Mouse (Mus musculus): ENCODE measurements at regions not wholly inside any gene's neighbourhood (a gene's known extent, or its start where the extent isn't known, plus 50 kb on each side); places are given as distances from the start of the nearest gene placed in this dataset.

DNA sequence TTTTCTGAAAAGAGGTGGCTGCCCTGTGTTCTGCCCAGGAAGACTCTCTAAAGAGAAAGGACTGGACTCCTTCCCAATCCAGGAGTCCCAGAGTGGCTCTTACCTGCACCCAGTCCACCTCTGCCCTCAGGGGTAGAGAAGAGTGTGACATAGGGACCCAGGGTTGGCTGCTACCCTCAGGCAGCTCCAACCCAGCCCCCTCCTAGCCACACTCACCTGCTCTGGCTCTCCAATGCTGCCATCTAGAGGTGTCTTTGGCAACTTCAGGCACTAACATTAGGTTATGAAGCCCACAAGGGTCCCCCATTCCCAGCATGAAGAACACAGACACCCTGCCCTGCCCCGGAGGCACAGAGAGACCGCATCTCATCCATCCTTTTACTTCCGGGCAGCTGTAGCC lies 82.4 kb upstream of the Csf3r start:
- Histone ChIP-seq H3K4me1 (no peaks in the 10 kb centered on the region), H3K9me3 (no peaks in the 10 kb centered on the region), H3K9ac (no peak overlapping the region), H3K36me3 (no peaks in the 10 kb centered on the region), H3K4me3 (replicated peaks) (no peak overlapping the region), H3K27me3 (replicated peaks) (no peaks in the 10 kb centered on the region), H3K27ac (no peak overlapping the region), H3K4me2 (no peak overlapping the region)
- no peak for ATAC-seq (ENCODE audit: insufficient read depth, low FRiP score, low read depth)
- WGBS: 34% methylated on average over 3 of the region's 3 CpGs

DNA sequence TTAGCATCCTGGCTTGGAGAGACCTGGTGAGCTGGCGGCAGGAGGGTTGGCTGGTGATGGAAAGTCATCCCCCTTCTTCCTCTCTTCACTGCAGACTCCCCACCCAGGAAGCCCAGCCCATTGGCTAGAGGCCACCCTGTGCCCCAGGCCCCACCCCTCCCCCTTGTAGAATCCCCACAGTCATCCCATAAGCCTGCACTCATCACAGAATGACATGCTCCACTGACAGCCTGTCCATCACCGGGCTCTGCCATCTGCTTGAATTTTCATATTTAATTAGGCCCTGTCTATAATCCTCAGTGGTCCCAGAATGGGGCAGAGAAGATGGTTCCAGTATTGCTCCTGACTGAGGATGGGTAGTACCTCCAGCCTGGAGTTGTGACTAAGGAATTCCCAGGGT lies 79.3 kb upstream of the Csf3r start:
- no peaks in the 10 kb centered on the region for H3K36me3 ChIP-seq
- no peak overlapping the region for H3K27ac ChIP-seq
- no peak overlapping the region for H3K4me3 ChIP-seq (replicated peaks)
- no peaks in the 10 kb centered on the region for H3K4me1 ChIP-seq
- no peaks in the 10 kb centered on the region for H3K9me3 ChIP-seq
- 63% methylated on average over 2 of the region's 2 CpGs for WGBS
- H3K9ac ChIP-seq: no peak overlapping the region
- H3K4me2 ChIP-seq: no peak overlapping the region
- H3K27me3 ChIP-seq (replicated peaks): no peaks in the 10 kb centered on the region
- ATAC-seq (ENCODE audit: insufficient read depth, low FRiP score, low read depth): no peak

DNA sequence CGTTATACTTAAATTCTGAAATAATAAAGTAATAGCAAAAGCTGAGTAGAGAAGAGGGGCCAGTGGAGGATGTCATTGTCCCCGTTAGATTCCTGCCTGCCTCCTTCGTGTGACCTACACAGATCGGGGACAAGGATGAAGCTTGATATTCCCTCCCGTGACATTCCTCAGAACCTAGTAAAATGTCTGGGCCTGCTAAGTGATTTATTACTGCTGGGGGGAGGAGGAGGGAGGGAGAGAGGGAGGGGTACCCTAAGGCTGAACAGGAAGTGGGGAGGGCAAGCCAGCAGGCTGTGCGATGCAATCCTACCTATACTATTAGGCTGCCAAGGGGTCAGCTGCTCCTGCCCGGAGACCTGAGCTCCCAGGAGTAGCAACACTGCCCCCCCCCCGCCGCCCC lies 64.9 kb upstream of the Csf3r start:
- Histone ChIP-seq H3K4me1 (no peaks in the 10 kb centered on the region), H3K9ac (no peak overlapping the region), H3K27me3 (replicated peaks) (no peaks in the 10 kb centered on the region), H3K9me3 (no peaks in the 10 kb centered on the region), H3K4me2 (no peak overlapping the region), H3K36me3 (no peaks in the 10 kb centered on the region), H3K4me3 (replicated peaks) (no peak overlapping the region), H3K27ac (no peak overlapping the region)
- ATAC-seq (ENCODE audit: insufficient read depth, low FRiP score, low read depth): no peak
- WGBS: 36% methylated on average over 9 of the region's 9 CpGs

DNA sequence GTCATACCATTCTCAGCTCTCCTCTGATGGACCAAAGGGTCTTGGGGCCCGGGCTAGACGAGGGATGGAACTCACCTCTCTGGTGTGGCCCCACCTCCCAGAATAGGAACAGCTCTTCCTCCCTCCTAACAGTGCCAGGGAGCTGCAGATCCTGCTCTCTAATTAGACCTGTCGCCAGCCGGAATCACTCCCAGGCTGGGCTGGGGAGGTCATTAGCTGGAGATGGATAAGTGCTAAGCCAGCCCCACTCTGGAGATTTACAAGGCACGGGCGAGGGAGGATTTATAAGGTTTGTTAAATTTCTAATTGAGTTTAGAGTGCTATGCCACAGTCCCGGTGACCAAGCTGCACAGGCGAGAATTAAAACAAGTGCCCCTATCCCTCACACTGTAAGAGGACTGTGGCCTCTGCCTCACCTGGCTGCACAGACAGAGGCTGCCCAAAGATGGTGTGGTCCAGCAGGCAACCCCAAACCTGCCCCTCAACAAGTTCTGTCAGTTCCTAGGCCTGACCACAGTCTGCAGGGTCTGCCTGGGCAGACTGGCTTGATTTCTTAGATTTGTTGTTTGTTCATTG lies 63.6 kb upstream of the Csf3r start:
- no peak overlapping the region for H3K4me2 ChIP-seq
- no peak overlapping the region for H3K4me3 ChIP-seq (replicated peaks)
- no peaks in the 10 kb centered on the region for H3K4me1 ChIP-seq
- no peaks in the 10 kb centered on the region for H3K9me3 ChIP-seq
- no peaks in the 10 kb centered on the region for H3K27me3 ChIP-seq (replicated peaks)
- WGBS: 52% methylated on average over 8 of the region's 8 CpGs
- no peak overlapping the region for H3K9ac ChIP-seq
- no peak for ATAC-seq (ENCODE audit: insufficient read depth, low FRiP score, low read depth)
- no peaks in the 10 kb centered on the region for H3K36me3 ChIP-seq
- no peak overlapping the region for H3K27ac ChIP-seq

DNA sequence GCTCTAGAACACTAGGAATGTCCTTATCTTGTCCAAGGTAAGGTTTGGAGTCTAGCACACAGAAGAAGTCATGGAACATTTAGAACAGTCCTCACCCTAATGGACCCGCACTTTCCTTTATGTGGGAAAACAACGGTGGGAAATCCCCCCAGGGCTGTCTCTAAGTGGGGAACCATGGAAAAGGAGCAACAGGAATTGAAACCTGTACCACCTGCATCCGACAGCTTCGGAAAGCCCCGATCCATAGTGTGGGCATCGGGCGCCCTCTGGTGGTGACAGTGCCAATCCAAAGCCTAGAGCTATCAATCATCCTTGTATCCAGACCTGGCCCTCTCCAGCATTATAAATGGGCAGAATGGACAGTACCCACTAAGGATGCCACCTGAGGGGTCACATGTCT lies 61.7 kb upstream of the Csf3r start:
- Histone ChIP-seq H3K4me1 (no peaks in the 10 kb centered on the region), H3K9me3 (no peaks in the 10 kb centered on the region), H3K27me3 (replicated peaks) (no peaks in the 10 kb centered on the region), H3K9ac (no peak overlapping the region), H3K36me3 (no peaks in the 10 kb centered on the region), H3K4me2 (no peak overlapping the region), H3K27ac (no peak overlapping the region), H3K4me3 (replicated peaks) (no peak overlapping the region)
- no peak for ATAC-seq (ENCODE audit: insufficient read depth, low FRiP score, low read depth)
- 6% methylated on average over 7 of the region's 7 CpGs for WGBS
